Mouse (Mus musculus): Measurements from ENCODE around the gene Stx8. TPM values are rescaled to one million over a fixed set of nuclear protein-coding genes. Genes with fewer than 3 reads are reported as not detected.
A peak's percentile ranks its signal among the peaks of the same experiment; 100 is the strongest.

Gene Stx8
- total and polyA plus RNA-seq, 3 experiments, result 29.5 to 152 (median 30.9) TPM

GRCm38 (mm10) chr11:67923720-67924119 lies 42.3 kb upstream of the Stx8 start:
- Histone ChIP-seq H3K36me3 (ENCODE audit: control insufficient read depth in 1 of 2, insufficient read depth in 2 of 2, low read length in 2 of 2) (no peaks in the 10 kb centered on the region), H3K9ac (ENCODE audit: control insufficient read depth, low read depth, low read length, poor library complexity, severe bottlenecking) (no peak overlapping the region), H3K79me2 (ENCODE audit: control insufficient read depth, insufficient read depth, low read length, poor library complexity) (no peaks in the 10 kb centered on the region), H3K27me3 (ENCODE audit: control insufficient read depth in 1 of 2, insufficient read depth in 2 of 2, low read length in 2 of 2) (no peaks in the 10 kb centered on the region), H3K4me3 (ENCODE audit: control insufficient read depth in 1 of 2, insufficient read depth in 1 of 2, low read depth in 2 of 2, low read length in 2 of 2) (no peak overlapping the region), H3K9me3 (replicated peaks; ENCODE audit: insufficient read depth, low read length) (no peaks in the 10 kb centered on the region), H3K4me1 (ENCODE audit: control insufficient read depth in 1 of 2, insufficient read depth in 2 of 2, low read length in 2 of 2) (no peaks in the 10 kb centered on the region), H3K27ac (ENCODE audit: control insufficient read depth, low read depth, low read length) (no peak overlapping the region)
- no peak for DNase-seq (ENCODE audit: low read depth, low spot score)
- TF ChIP-seq CTCF (IDR thresholded peaks at IDR 0.05 in 2 of 3, conservative IDR thresholded peaks at IDR 0.05 in 1 of 3; ENCODE audit: control insufficient read depth in 1 of 3, insufficient read depth in 1 of 3, low read depth in 2 of 3, low read length in 3 of 3, poor library complexity in 1 of 3, severe bottlenecking in 1 of 3) (peak in 1 of 3 experiments; percentile 5; a peak in 1 of 6 replicates), POLR2AphosphoS2 (IDR thresholded peaks at IDR 0.05; ENCODE audit: low read length) (no peak)

- H3K36me3 ChIP-seq (ENCODE audit: control insufficient read depth in 1 of 2, insufficient read depth in 2 of 2, low read length in 2 of 2), result no peaks in the 10 kb centered on the region
- no peak for TF ChIP-seq RAD21 (IDR thresholded peaks at IDR 0.05; ENCODE audit: low read depth, low read length)
- H3K79me2 ChIP-seq (ENCODE audit: control insufficient read depth, insufficient read depth, low read length, poor library complexity), result no peaks in the 10 kb centered on the region
- H3K4me1 ChIP-seq (ENCODE audit: control insufficient read depth in 1 of 2, insufficient read depth in 2 of 2, low read length in 2 of 2), result no peaks in the 10 kb centered on the region
- no peaks in the 10 kb centered on the region for H3K9me3 ChIP-seq (replicated peaks; ENCODE audit: insufficient read depth, low read length)
- H3K27ac ChIP-seq (ENCODE audit: control insufficient read depth, low read depth, low read length), result no peak overlapping the region
- no peaks in the 10 kb centered on the region for H3K27me3 ChIP-seq (ENCODE audit: control insufficient read depth in 1 of 2, insufficient read depth in 2 of 2, low read length in 2 of 2)
- DNase-seq (ENCODE audit: low read depth, low spot score), result no peak
- no peak overlapping the region for H3K4me3 ChIP-seq (ENCODE audit: control insufficient read depth in 1 of 2, insufficient read depth in 1 of 2, low read depth in 2 of 2, low read length in 2 of 2)
- no peak overlapping the region for H3K9ac ChIP-seq (ENCODE audit: control insufficient read depth, low read depth, low read length, poor library complexity, severe bottlenecking)
Observed at GRCm38 (mm10) chr11:67925000-67925399, 41.0 kb upstream of the Stx8 start.

GRCm38 (mm10) chr11:67926348-67927055 lies 39.5 kb upstream of the Stx8 start:
- no peak for TF ChIP-seq ZNF384 (IDR thresholded peaks at IDR 0.05; ENCODE audit: low read depth, low read length)
- no peak overlapping the region for H3K4me3 ChIP-seq (ENCODE audit: control insufficient read depth in 1 of 2, insufficient read depth in 1 of 2, low read depth in 2 of 2, low read length in 2 of 2)
- no peak for DNase-seq (ENCODE audit: low read depth, low spot score)
- H3K9ac ChIP-seq (ENCODE audit: control insufficient read depth, low read depth, low read length, poor library complexity, severe bottlenecking), result no peak overlapping the region
- no peaks in the 10 kb centered on the region for H3K4me1 ChIP-seq (ENCODE audit: control insufficient read depth in 1 of 2, insufficient read depth in 2 of 2, low read length in 2 of 2)
- H3K27me3 ChIP-seq (ENCODE audit: control insufficient read depth in 1 of 2, insufficient read depth in 2 of 2, low read length in 2 of 2), result no peaks in the 10 kb centered on the region
- H3K79me2 ChIP-seq (ENCODE audit: control insufficient read depth, insufficient read depth, low read length, poor library complexity), result no peaks in the 10 kb centered on the region
- no peak overlapping the region for H3K27ac ChIP-seq (ENCODE audit: control insufficient read depth, low read depth, low read length)
- H3K36me3 ChIP-seq (ENCODE audit: control insufficient read depth in 1 of 2, insufficient read depth in 2 of 2, low read length in 2 of 2), result no peaks in the 10 kb centered on the region
- H3K9me3 ChIP-seq (replicated peaks; ENCODE audit: insufficient read depth, low read length), result no peaks in the 10 kb centered on the region

GRCm38 (mm10) chr11:67932156-67932555 lies 33.8 kb upstream of the Stx8 start:
- Histone ChIP-seq H3K36me3 (ENCODE audit: control insufficient read depth in 1 of 2, insufficient read depth in 2 of 2, low read length in 2 of 2) (no peaks in the 10 kb centered on the region), H3K27me3 (ENCODE audit: control insufficient read depth in 1 of 2, insufficient read depth in 2 of 2, low read length in 2 of 2) (no peaks in the 10 kb centered on the region), H3K27ac (ENCODE audit: control insufficient read depth, low read depth, low read length) (no peak overlapping the region), H3K9ac (ENCODE audit: control insufficient read depth, low read depth, low read length, poor library complexity, severe bottlenecking) (no peak overlapping the region), H3K4me3 (ENCODE audit: control insufficient read depth in 1 of 2, insufficient read depth in 1 of 2, low read depth in 2 of 2, low read length in 2 of 2) (no peak overlapping the region), H3K4me1 (ENCODE audit: control insufficient read depth in 1 of 2, insufficient read depth in 2 of 2, low read length in 2 of 2) (no peaks in the 10 kb centered on the region), H3K79me2 (ENCODE audit: control insufficient read depth, insufficient read depth, low read length, poor library complexity) (no peaks in the 10 kb centered on the region), H3K9me3 (replicated peaks; ENCODE audit: insufficient read depth, low read length) (no peaks in the 10 kb centered on the region)
- TF ChIP-seq POLR2A (IDR thresholded peaks at IDR 0.05; ENCODE audit: control insufficient read depth in 1 of 2, insufficient read depth in 1 of 2, low read depth in 1 of 2, low read length in 2 of 2, poor library complexity in 1 of 2) (no peak), MAZ (IDR thresholded peaks at IDR 0.05; ENCODE audit: low read depth, low read length) (no peak), MAX (IDR thresholded peaks at IDR 0.05; ENCODE audit: low read length) (no peak), TCF12 (IDR thresholded peaks at IDR 0.05; ENCODE audit: low read depth, low read length) (no peak), USF2 (IDR thresholded peaks at IDR 0.05; ENCODE audit: borderline replicate concordance in 1 of 2, insufficient read depth in 1 of 2, low read depth in 1 of 2, low read length in 2 of 2) (no peak), BHLHE40 (IDR thresholded peaks at IDR 0.05; ENCODE audit: borderline replicate concordance, low read depth, low read length) (no peak), USF1 (IDR thresholded peaks at IDR 0.05; ENCODE audit: low read depth, low read length) (no peak), POLR2AphosphoS5 (IDR thresholded peaks at IDR 0.05; ENCODE audit: borderline replicate concordance, low read depth, low read length) (no peak), GABPA (IDR thresholded peaks at IDR 0.05; ENCODE audit: low read depth, low read length) (no peak)
- DNase-seq (ENCODE audit: low read depth, low spot score), result no peak
